Mouse (Mus musculus) ES-CJ7 (cell line): ENCODE measurements around the gene A830031A19Rik.

Experiments used
- DNase-seq: peaks from one replicate; pipeline ENCODE4 v3.0.0; 2011; ENCODE audit warnings: low read depth, low spot score

A830031A19Rik gene

DNA sequence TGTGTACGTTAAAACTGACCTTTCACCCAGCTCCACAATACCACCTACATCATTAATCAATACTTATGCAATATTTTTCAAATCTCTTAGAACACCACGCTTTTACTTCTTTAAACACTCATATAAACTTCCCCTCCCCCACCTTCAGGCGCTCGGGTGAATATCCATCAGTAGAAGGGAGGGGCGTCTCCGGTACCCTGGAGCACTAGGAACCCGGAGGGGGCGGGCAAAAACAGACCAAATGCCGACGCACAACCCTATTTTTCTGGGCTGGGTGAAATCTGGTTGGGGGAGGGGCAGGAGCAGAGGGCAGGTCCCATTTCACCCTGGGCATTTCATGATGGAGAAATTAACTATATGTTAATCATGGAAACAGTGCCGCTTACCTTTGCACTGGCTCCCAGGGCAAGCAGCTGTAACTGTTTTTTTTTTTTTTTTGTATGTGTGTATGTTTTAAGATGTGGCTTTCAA lies at the start of gene A830031A19Rik:
Gene A830031A19Rik (minus strand): TSS at position 421 of the 471 bp plus-strand sequence.
- peak; percentile 55 for DNase-seq

GRCm38 (mm10) chr11:24123991-24124390 lies 49.1 kb upstream of the A830031A19Rik start:
- no peak for DNase-seq

GRCm38 (mm10) chr11:24122899-24123298 lies 48.0 kb upstream of the A830031A19Rik start:
- DNase-seq, result no peak

DNA sequence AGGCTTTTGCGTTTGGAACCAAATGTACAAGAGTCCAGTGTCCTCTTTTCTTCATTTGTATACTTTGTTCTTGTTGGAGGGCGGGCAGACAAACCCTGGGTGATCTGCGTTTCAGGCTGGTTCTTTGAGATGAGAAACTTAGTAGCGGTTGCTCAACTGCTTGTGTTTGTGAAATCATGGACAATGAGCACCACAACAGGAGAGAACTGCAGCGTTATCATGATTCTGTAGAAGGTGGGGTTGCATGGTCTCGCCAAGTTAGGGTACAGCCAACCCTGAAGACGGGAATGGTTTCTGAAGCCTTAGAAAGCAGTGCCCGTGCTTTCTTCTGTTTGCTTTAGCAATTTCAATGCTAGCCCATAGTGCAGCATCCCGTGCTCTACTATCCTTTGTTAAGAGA lies 46.3 kb upstream of the A830031A19Rik start:
- DNase-seq, result no peak

GRCm38 (mm10) chr11:24116582-24117318 lies 41.9 kb upstream of the A830031A19Rik start:
- no peak for DNase-seq

GRCm38 (mm10) chr11:24116041-24116440 lies 41.2 kb upstream of the A830031A19Rik start:
- DNase-seq, result no peak

DNA sequence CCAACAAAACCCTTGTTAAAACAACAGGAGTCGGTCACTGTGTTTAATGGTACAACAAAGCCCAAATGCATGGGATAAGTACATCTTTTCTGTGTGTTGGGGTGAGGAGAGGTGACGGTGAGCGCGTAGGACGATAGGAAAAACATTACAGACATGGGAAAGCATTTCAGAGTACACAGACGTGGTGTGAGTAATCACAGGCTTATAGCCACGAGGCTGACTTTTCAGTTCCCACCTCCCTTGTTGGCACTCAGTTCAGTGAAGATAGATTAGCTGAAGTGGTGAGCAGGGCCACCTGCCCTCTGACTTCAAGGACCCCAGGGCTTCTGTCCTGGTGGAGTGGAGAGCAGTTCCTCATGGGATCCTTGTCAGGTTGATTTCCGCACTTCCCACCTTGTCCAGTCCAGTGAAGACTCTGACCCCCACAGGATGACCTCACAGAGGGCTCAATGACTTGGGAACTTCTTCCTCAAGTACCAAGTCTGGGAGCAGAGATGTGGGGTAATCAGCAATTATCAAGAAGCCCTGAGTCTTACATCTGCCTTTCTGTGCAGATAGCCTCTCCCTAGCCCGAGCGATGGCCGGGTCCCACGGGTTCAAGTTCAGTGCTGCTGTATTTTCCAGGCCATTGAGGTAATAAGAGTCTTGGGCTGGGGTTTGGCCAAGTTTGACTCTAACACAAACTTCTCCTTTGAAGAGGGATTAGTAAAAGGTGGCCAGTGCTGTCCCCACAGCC lies 40.3 kb upstream of the A830031A19Rik start:
- no peak for DNase-seq

GRCm38 (mm10) chr11:24111720-24112119 lies 36.9 kb upstream of the A830031A19Rik start:
- DNase-seq, result no peak

- no peak for DNase-seq
These were observed 35.3 kb upstream of the A830031A19Rik start for GRCm38 (mm10) chr11:24110113-24110512.

DNA sequence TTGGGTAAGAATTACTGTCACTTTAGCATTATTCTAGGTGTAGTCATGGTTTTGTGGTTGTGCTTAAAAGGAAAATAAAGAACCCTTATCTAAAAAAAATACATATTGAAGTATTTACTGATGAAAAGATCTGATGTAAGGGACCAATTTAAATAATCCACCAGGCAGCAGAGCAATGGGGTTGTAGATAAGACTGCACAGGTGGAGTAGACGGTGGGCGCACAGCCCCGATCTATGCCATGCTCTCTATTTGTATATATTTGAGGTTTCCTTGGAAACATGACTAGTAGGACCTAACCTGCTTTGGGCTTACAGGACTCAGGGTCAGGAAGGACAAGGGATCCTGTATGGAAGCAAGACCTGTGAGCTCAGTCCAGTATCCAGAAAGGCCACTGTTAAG lies 34.5 kb upstream of the A830031A19Rik start:
- no peak for DNase-seq

DNA sequence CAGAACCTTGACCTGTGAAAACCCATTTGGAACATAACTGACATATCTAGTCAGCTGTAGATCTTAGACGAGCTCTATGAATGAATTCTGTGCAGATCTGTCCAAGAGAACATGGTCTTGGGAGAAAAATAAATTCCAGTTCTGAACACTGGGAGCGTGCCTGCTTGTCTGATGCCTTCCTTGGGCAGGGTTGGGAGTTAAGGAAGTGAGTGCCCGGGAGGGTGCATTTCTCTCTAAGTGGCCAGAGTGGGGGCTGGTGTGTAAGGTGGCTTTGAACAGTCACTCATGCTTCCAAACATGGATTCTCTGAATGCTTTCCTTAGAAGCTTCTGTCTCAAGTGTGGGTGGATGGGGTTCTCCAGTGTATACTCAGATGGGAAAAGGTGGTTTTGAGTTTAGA lies 34.1 kb upstream of the A830031A19Rik start:
- DNase-seq, result no peak

DNA sequence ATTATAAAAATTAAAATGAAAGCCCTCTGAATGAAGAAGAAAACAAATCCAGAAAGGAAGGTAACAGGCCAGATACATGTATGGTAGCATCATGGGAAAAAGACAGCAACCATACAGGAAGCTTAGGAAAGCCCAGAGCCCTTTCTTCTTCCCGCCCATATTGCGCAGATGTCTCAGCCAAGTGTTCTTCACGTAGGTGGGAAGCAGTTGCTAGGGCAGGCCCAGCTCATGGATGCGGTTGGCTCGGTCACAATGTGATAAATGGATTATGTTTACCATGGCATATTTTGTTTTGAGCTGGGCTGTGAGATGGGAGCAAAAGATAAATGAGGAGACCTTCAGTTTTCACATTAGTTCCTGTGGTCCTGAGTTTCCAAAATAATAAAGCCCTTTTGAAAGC lies 32.6 kb upstream of the A830031A19Rik start:
- DNase-seq, result no peak

- no peak for DNase-seq
These were observed 28.4 kb upstream of the A830031A19Rik start for GRCm38 (mm10) chr11:24103128-24103742.

- no peak for DNase-seq
These were observed 27.5 kb upstream of the A830031A19Rik start for GRCm38 (mm10) chr11:24102372-24102771.

- no peak for DNase-seq
These were observed 26.8 kb upstream of the A830031A19Rik start for GRCm38 (mm10) chr11:24101625-24102024.

DNA sequence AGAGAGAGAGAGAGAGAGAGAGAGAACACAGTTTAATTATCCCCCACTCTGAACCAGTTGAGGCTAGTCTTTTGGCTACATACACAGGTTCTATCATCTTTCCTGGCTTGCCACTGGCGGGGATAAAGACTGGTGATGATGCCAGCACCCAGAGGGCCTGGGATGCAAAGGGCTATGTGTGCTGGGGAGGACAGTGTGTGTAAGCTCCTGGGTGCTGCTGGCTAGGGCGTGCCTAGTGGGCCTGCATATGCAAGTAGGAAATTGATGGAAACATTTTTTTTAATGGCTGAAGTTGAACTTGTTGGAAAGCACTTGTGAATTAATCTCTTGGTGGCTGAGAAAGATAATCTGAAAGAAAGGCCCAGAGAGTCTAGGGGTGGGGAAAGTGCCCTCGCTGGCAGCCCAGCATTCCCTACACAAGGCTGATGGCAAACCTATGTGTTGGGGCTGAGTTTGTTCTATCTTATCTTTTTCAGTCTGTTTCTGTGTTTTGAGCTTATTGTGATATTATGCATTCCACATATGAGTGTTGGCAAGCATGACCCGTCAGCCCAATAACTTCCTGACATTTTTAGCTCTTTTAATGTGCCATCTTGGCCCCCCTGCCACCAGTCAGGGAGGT lies 25.7 kb upstream of the A830031A19Rik start:
- no peak for DNase-seq

GRCm38 (mm10) chr11:24099886-24100293 lies 25.0 kb upstream of the A830031A19Rik start:
- DNase-seq, result no peak

DNA sequence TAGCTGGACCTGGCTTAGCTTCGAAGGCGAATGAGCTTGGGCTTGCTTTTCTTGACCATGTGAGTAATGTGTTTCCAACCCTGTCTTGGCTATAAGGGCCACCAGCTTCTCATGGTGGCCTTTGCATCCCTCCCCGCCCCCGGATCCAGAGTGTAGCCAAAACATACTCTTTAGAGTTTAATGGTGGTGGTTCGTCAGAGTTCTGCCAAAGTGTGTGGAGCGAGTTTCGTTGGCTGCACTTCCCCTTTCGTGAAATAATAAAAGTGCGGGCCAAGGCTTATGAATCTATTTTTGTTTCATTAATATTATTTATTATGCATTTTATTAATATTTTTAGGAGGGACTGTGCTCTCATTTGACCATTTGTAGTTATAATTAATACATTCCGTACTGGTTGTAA lies 24.4 kb upstream of the A830031A19Rik start:
- no peak for DNase-seq

DNA sequence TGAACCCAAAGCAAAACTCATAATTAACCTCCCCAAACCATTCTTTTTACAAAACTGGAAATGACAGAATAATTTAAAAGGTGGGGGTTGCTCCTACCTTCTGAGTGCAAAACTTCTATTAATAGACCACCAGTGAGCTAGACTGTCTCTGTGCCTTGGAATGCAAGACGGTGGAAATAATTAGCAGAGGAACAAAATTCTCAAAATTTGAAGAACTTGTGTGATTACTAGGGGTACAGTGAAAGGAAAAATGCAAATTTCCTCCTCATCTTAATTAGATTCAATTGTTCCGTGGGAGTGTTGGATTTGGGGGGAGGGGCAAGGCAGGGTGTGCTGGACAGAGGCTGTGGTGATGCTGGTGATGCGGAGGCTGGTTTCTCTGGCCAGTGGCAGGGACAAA lies 23.8 kb upstream of the A830031A19Rik start:
- no peak for DNase-seq

- DNase-seq, result no peak
These were observed 23.2 kb upstream of the A830031A19Rik start for GRCm38 (mm10) chr11:24098069-24098468.

- no peak for DNase-seq
These were observed 22.2 kb upstream of the A830031A19Rik start for GRCm38 (mm10) chr11:24097026-24097425.

GRCm38 (mm10) chr11:24096483-24096882 lies 21.6 kb upstream of the A830031A19Rik start:
- no peak for DNase-seq
